Mouse (Mus musculus) lung, postnatal 0 days (tissue): Measurements from ENCODE around the gene Tshr. TPM values are rescaled to one million over a fixed set of nuclear protein-coding genes. Genes with fewer than 3 reads are reported as not detected.
A peak's percentile ranks its signal among the peaks of the same experiment; 100 is the strongest.

Experiments
- ATAC-seq: fragments of 200-750 bp; cut with Nextera tagmentation; 2 replicates; pipeline ENCODE4 v1.8.0; 2017; ENCODE audit warnings: moderate library complexity
- DNase-seq: peaks from one replicate; pipeline ENCODE4 v3.0.0-alpha.2; 2016; ENCODE audit warnings: low spot score
- H3K27ac ChIP-seq: fragments of 300-500 bp; sonication (generic); 2 replicates; pipeline ENCODE4 v1.5.1; 2014; ENCODE audit warnings: antibody characterized with exemption, mild to moderate bottlenecking, low read length, mixed read lengths
- H3K27me3 ChIP-seq: fragments of 300-500 bp; sonication (generic); replicated peaks from 2 replicates; pipeline ENCODE4 v1.6.1; 2014; ENCODE audit warnings: low read length, mixed read lengths; ENCODE audit not compliant: insufficient read depth
- H3K36me3 ChIP-seq: fragments of 300-500 bp; sonication (generic); 2 replicates; pipeline ENCODE4 v1.6.1; 2014; ENCODE audit warnings: low read length, mixed read lengths; ENCODE audit not compliant: insufficient read depth
- H3K4me1 ChIP-seq: fragments of 300-500 bp; sonication (generic); 2 replicates; pipeline ENCODE4 v1.6.1; 2014; ENCODE audit warnings: antibody characterized with exemption, low read depth, low read length, mixed read lengths; ENCODE audit not compliant: insufficient read depth
- H3K4me2 ChIP-seq: fragments of 300-500 bp; sonication (generic); replicated peaks from 2 replicates; pipeline ENCODE4 v1.6.1; 2014; ENCODE audit warnings: low read depth, mild to moderate bottlenecking, low read length, moderate library complexity, mixed read lengths
- H3K4me3 ChIP-seq: fragments of 300-500 bp; sonication (generic); 2 replicates; pipeline ENCODE4 v1.5.1; 2014; ENCODE audit warnings: low read depth, low read length
- H3K9ac ChIP-seq: fragments of 300-500 bp; sonication (generic); replicated peaks from 2 replicates; pipeline ENCODE4 v1.6.1; 2014; ENCODE audit warnings: low read depth, mild to moderate bottlenecking
- H3K9me3 ChIP-seq: fragments of 300-500 bp; sonication (generic); 2 replicates; pipeline ENCODE4 v1.6.1; 2016; ENCODE audit warnings: low read length, mixed read lengths
- CTCF ChIP-seq: IDR thresholded peaks from 2 replicates; pipeline ENCODE4 v1.5.1; 2016; ENCODE audit warnings: antibody characterized with exemption, mild to moderate bottlenecking
- EP300 ChIP-seq: IDR thresholded peaks from 2 replicates; pipeline ENCODE4 v1.6.1; 2016; ENCODE audit warnings: antibody characterized with exemption, mild to moderate bottlenecking, control low read depth
- WGBS: fragments of 180-500 bp; shearing (Covaris S2); extraction: QIAGEN DNeasy Blood & Tissue Kit; methylation state at CpG from one replicate; pipeline ENCODE4 v1.1.7; 2014; 5-methylcytosine and 5-hydroxymethylcytosine counted together
- polyA plus RNA-seq: library from polyadenylated mRNA; unstranded; fragments of >200 nt; fragmentation: Nextera tagmentation; extraction: Ambion mirVana; gene quantifications from 2 replicates; pipeline ENCODE4 v1.2.1, GENCODE M21; 2015

Gene Tshr
- polyA plus RNA-seq, 1 experiment from 2014 or later: 0.17 TPM

- peak; percentile 27; the same call in 1 of the 2 replicates for ATAC-seq
- Histone ChIP-seq H3K36me3 (no peaks in the 10 kb centered on the region), H3K4me1 (no peaks in the 10 kb centered on the region), H3K9me3 (no peaks in the 10 kb centered on the region), H3K27me3 (no peaks in the 10 kb centered on the region; the same call in 1 of the 2 replicates), H3K9ac (no peak overlapping the region), H3K4me2 (peak overlapping the region; percentile 62), H3K27ac (no peak overlapping the region), H3K4me3 (peak overlapping the region; percentile 35)
- WGBS: 6% methylated on average over 12 of the region's 12 CpGs
- TF ChIP-seq EP300 (no peak), CTCF (no peak)
- no peak for DNase-seq
These were observed 16.6 kb downstream of the Tshr start for GRCm38 (mm10) chr12:91401049-91401352.

- no peak overlapping the region for H3K4me3 ChIP-seq
- no peak overlapping the region for H3K4me2 ChIP-seq
- no peak overlapping the region for H3K27ac ChIP-seq
- WGBS: 82% methylated on average over 4 of the region's 4 CpGs
- no peak for TF ChIP-seq CTCF
- no peak for TF ChIP-seq EP300
- H3K36me3 ChIP-seq: no peaks in the 10 kb centered on the region
- no peaks in the 10 kb centered on the region for H3K9me3 ChIP-seq
- no peaks in the 10 kb centered on the region for H3K27me3 ChIP-seq
- DNase-seq: no peak
- ATAC-seq: no peak
- H3K4me1 ChIP-seq: no peaks in the 10 kb centered on the region
- no peak overlapping the region for H3K9ac ChIP-seq
These were observed 25.9 kb downstream of the Tshr start for GRCm38 (mm10) chr12:91410306-91410705.

- H3K9me3 ChIP-seq: no peaks in the 10 kb centered on the region
- H3K4me1 ChIP-seq: no peaks in the 10 kb centered on the region
- no peak overlapping the region for H3K4me3 ChIP-seq
- ATAC-seq (no peak), DNase-seq (no peak)
- no peak for TF ChIP-seq EP300
- no peak for TF ChIP-seq CTCF
- no peak overlapping the region for H3K27ac ChIP-seq
- no peak overlapping the region for H3K4me2 ChIP-seq
- H3K36me3 ChIP-seq: no peaks in the 10 kb centered on the region
- no peaks in the 10 kb centered on the region for H3K27me3 ChIP-seq
- no peak overlapping the region for H3K9ac ChIP-seq
- WGBS: 70% methylated on average over 7 of the region's 7 CpGs
These were observed 28.3 kb downstream of the Tshr start for GRCm38 (mm10) chr12:91412461-91413182.

- no peaks in the 10 kb centered on the region for H3K27me3 ChIP-seq
- H3K9me3 ChIP-seq: no peaks in the 10 kb centered on the region
- no peaks in the 10 kb centered on the region for H3K36me3 ChIP-seq
- H3K4me2 ChIP-seq: no peak overlapping the region
- H3K27ac ChIP-seq: no peak overlapping the region
- no peak overlapping the region for H3K4me3 ChIP-seq
- no peak overlapping the region for H3K9ac ChIP-seq
- no peaks in the 10 kb centered on the region for H3K4me1 ChIP-seq
- ATAC-seq (no peak), DNase-seq (no peak)
- no peak for TF ChIP-seq EP300
- peak; percentile 36; the same call in 1 of the 2 replicates for TF ChIP-seq CTCF
- 56% methylated on average over 6 of the region's 6 CpGs for WGBS
These were observed 30.7 kb downstream of the Tshr start for GRCm38 (mm10) chr12:91415112-91415511.

- ATAC-seq (no peak), DNase-seq (no peak)
- no peak overlapping the region for H3K4me3 ChIP-seq
- no peak overlapping the region for H3K4me2 ChIP-seq
- H3K9me3 ChIP-seq: no peaks in the 10 kb centered on the region
- no peak overlapping the region for H3K27ac ChIP-seq
- H3K4me1 ChIP-seq: no peaks in the 10 kb centered on the region
- no peaks in the 10 kb centered on the region for H3K27me3 ChIP-seq
- WGBS: 93% methylated on average over 7 of the region's 7 CpGs
- no peak overlapping the region for H3K9ac ChIP-seq
- no peaks in the 10 kb centered on the region for H3K36me3 ChIP-seq
- TF ChIP-seq EP300: no peak
- no peak for TF ChIP-seq CTCF
These were observed 32.5 kb downstream of the Tshr start for GRCm38 (mm10) chr12:91416828-91417227.

GRCm38 (mm10) chr12:91418791-91419190 lies 34.4 kb downstream of the Tshr start:
- no peak for ATAC-seq
- H3K27ac ChIP-seq: no peak overlapping the region
- no peaks in the 10 kb centered on the region for H3K36me3 ChIP-seq
- H3K4me2 ChIP-seq: no peak overlapping the region
- DNase-seq: peak; percentile 37
- H3K9ac ChIP-seq: no peak overlapping the region
- H3K9me3 ChIP-seq: no peaks in the 10 kb centered on the region
- TF ChIP-seq EP300 (no peak), CTCF (peak; percentile 76)
- no peaks in the 10 kb centered on the region for H3K4me1 ChIP-seq
- 45% methylated on average over 7 of the region's 7 CpGs for WGBS
- no peak overlapping the region for H3K4me3 ChIP-seq
- H3K27me3 ChIP-seq: no peaks in the 10 kb centered on the region
